Mouse (Mus musculus) CD4-positive, CD25-positive, alpha-beta regulatory T cell, adult 4 months (primary cell): ENCODE data around the gene Vipr1. TPM values are rescaled to one million over a fixed set of nuclear protein-coding genes. Genes with fewer than 3 reads are reported as not detected.

Experiments used
- ATAC-seq: one replicate; pipeline ENCODE4 v1.8.0; 2017
- polyA plus RNA-seq, 2 experiments: library from polyadenylated mRNA; unstranded; fragments of 100-300 nt; shearing (Covaris generic); gene quantifications; one replicate each; pipeline ENCODE4 v1.2.1; 2017

The Vipr1 gene
- polyA plus RNA-seq, 2 experiments from 2014 or later: 1.3 to 2.0 TPM

DNA sequence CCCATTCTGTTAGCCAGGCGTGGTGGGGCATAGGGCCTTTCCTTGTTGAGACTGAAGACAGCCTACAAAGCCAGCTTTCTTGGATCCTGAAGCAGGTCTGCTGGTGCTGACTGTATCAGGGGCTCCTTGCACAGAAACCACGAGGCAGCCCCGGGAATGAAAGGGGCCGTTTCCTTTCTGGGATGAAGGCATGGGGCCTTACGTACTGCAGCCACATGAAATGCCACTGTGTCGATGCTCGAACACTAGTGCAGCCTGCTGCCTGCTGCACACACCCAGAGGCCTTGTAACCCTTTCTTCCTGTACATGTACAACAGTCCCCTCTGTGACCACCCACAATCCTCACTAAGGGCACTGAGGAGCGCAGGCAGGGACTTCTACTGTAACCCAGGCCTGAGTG, 38.7 kb downstream of the Vipr1 start:
- ATAC-seq: no peak

DNA sequence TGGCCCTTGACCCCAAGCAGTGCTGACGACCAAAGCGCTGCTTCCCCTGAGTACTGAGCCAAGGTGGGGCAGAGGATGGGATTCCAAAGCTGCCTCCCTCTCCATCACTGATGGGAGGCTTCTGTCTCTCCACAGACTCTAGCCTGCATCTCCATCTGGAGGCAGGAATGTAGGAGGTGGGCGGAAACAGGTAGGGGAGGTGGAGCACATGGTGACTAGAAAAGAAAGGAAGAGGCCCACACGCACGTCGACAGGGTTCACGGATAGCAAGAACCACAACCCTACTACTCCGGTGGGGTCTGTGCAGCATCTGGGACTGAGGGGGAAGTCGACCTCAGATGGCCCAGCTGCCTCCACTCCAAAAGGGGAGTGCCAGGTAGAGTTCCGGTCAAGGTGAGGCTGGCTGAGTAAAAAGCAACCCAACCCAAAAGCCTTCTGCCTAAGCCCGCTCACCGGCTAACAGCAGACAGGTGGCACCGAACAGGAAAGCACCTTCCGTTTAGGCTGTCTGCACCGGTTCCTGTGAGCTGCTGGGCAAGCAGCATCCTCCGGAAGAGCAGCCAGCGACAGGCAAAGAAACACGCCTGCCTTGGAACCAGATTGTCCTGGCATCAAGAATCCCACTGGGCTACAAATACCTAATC, 39.6 kb downstream of the Vipr1 start:
- peak; percentile 88 for ATAC-seq

GRCm38 (mm10) chr9:121684702-121685101, 42.2 kb downstream of the Vipr1 start:
- ATAC-seq: no peak

DNA sequence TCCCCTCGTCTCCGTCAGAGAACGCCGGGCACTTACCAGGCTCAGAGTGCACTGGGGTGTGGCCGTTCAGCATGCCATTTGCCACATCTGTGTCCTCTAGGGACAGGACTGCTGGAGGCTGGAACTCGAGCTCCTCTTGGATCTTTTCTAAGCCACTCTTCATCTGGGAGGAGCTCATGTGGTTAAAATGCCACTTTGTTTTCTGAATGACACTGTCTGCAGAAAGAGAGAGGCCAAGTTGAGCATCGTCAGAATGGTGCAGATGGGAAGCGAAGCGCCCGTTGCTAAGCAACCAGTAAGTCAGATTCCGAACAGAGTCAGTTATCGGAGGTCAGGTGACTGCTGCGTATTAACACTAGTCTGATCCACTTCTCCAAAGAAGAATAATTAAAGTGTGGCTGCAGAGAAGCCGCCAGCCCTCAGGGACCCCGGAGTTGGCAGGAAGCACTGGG, 47.7 kb downstream of the Vipr1 start:
- ATAC-seq: no peak

DNA sequence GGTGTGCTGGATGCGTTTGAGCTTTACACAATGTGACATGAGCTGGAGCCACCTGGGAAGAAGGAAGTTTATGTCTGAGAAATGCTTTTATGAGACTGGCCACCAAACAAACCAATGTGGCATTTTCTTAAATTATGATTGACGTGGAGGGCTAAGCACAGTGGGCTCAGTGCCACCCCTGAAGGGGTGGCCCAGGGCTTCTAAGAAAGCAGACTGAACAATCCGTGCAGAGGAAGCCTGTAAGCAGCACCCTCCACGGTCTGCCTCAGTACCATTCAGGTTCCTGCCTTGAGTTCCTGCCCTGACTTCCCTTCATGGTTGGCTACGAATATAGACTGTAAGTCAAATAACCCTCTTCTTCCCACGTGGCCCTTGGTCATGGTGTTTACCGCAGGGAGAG, 48.2 kb downstream of the Vipr1 start:
- ATAC-seq: no peak

GRCm38 (mm10) chr9:121694736-121695135, 52.2 kb downstream of the Vipr1 start:
- no peak for ATAC-seq

- no peak for ATAC-seq
These were observed 54.1 kb downstream of the Vipr1 start for GRCm38 (mm10) chr9:121696626-121697025.

DNA sequence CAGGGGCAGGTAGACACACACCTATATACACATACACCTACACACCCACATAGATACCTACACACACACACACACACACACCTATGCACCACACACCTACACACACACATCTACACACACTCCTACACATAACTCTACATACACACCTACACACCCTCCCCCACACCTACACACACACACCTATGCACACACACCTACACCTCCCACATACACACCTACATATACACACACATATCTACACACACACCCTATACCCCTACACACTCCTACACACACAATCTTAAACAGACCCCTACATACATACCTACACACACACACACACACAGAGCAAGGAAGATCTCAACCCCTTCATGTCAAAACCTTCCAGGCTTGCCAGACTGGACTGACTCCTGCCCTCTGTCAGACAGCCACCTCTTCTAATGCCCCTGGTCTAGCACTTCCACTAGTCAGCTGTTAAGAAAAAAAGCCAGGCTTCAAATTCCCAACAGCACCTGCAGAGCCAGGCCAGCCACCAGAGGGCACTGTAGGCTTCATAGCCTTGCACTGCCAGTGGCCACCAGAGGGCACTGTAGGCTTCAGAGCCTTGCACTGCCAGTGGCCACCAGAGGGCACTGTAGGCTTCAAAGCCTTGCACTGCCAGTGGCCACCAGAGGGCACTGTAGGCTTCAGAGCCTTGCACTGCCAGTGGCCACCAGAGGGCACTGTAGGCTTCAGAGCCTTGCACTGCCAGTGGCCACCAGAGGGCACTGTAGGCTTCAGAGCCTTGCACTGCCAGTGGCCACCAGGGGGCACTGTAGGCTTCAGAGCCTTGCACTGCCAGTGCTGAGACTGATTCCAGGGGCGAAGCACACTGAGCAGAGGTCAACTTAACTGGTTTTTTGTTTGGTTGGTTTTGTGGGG, 54.9 kb downstream of the Vipr1 start:
- no peak for ATAC-seq

GRCm38 (mm10) chr9:121704261-121704645, 61.7 kb downstream of the Vipr1 start:
- ATAC-seq: no peak

DNA sequence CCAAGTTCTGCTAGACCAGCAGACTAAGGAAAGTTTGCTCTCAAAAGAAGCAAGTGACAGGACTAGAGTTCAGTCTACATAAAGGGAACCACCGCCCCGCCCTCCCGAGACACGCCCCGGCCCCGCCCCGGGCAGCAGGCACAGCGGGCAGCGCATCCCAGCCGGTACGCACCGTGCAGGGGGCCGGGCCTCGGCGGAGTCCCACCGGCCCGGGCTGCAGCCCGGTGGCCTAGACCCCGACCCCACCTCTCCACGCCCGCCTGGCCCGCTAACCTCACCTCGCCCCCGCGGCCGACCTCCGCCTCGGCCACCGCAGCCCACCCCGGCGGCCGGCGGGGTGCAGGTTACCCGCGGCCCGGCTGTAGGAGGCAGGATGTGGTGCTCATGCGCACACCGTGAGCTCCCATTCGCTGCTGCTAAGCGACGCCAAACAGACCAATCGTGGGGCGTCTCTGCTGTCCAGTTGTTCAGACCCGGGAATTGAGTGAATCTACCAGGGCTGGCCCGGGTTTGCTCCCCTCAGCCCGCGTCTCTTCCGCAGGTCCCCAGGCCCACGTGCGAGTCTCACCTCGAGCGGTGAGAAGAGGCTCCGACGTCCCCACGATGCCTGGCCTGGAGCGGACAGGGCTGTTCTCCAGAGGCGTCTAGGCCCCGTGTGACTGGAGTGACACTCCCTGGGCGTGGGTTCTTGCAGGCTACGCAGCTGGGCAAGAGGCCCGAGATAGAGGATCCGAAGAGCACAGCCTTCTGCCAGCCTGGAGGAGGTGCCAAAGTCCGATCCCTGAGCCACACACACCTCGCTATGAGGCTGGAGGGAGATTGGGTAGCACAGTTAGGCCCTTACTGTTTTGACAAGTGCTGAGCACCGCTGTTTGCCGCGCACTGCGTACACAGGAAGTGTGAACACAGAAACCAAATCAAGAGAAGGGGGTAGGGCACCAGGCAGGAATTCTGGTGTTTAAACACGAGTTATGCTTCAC, 62.4 kb downstream of the Vipr1 start, which contains the start of gene Sec22c:
Gene Sec22c (minus strand): TSS at position 845 of the 980 bp plus-strand sequence.
- ATAC-seq: peak; percentile 83

DNA sequence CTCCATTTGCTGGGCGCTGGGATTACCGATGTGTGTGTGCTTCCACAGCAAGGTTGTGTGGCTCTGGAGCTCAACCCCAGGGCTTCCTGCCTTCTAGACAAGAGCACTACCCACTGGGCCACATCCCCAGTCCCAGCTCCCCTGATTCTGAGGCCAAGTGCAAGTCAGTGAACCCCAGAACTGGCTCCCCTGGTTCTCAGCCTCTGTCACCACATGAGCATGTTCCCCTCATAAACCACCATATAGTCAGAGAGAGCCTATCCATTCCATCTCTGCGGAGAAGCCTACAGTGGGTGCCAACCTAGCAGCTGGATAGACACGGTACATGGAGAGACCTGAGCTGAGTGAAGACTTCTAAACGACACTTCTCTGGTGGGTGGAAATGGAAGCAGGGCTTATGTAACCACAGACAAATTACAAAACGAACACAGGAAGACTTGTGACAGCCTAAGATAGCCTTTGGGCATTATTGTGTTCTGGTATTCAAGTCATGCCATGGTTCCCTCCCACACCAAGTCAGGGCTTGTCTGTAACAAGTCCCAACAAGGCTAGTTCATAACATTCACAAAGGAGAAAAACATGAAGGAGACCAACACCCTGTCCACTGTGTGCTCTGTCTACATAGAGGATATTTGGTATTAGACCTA, 63.6 kb downstream of the Vipr1 start:
- ATAC-seq: no peak

GRCm38 (mm10) chr9:121707801-121708200, 65.3 kb downstream of the Vipr1 start:
- ATAC-seq: no peak

- ATAC-seq: no peak
These were observed 66.3 kb downstream of the Vipr1 start for GRCm38 (mm10) chr9:121708506-121709486.

DNA sequence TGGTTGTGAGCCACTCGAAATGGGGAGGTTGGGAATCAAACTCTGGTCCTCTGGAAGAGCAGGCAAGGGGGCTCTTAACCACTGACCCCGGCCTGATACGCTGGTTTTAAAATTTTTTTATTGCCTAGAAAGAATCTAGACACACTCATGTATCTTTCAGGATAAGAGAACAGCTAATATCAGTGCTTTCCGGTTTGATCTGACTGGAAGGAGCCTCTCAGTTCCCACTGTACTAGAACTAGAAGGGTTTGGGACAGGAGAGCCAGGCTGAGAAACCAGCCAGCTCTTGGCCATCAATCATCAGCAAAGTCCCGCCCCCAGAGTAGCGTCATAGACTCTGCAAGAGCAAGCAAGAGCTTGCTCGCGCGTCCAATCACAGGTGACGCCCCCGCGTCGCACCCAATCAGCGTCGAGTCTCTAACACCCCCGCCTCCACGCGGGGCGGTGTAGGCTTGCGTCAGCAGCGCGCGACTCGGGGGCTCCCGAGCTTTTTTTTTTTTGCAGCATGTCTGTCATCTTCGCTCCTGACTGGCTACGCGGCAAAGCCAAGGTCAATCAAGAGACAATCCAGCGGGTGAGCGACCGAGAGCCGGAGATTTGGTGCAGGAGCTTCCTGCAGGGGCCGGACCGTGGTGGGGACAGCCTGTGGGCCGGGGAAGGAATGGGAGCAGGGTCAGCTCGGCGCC, 67.5 kb downstream of the Vipr1 start, which contains the start of gene Ss18l2:
Gene Ss18l2 (plus strand): TSS at position 432 of the 686 bp plus-strand sequence.
- ATAC-seq: peak; percentile 93

DNA sequence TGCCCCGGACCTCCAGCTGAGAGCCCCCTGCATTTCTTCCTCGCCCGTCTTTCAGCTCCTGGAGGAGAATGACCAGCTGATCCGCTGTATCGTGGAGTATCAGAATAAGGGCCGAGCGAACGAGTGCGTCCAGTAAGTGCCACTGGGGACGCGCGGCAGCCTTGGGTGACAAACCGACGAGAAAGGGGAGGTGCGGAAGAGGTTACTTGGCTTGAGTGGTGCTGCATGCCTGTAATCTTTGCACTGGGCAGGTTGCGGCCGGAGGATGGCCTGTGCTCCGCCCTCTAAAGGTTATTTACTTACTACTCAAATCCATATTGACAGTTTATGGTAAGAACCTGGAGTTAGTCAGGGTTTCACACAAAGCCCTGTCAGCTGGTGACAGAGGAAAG, 68.1 kb downstream of the Vipr1 start:
- ATAC-seq: peak; percentile 33

DNA sequence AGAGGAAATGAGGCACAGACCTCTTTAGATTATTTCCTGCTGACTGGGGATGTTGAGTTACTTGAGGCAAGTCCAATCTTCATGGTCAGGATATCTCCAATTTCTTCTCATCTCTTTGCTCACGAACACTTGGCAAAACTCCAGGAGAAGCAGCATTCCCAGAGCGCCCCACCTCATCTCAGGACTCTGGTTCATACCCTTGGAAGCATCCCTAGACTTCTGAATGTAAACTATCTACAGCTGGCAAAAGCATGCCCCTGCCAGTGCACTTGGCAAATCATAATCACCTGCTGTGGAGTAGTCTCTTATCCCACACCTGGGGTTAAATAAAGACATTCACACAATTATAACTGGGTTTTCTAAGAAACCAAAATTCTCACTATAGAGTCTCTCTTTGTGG, 74.5 kb downstream of the Vipr1 start:
- ATAC-seq: no peak

DNA sequence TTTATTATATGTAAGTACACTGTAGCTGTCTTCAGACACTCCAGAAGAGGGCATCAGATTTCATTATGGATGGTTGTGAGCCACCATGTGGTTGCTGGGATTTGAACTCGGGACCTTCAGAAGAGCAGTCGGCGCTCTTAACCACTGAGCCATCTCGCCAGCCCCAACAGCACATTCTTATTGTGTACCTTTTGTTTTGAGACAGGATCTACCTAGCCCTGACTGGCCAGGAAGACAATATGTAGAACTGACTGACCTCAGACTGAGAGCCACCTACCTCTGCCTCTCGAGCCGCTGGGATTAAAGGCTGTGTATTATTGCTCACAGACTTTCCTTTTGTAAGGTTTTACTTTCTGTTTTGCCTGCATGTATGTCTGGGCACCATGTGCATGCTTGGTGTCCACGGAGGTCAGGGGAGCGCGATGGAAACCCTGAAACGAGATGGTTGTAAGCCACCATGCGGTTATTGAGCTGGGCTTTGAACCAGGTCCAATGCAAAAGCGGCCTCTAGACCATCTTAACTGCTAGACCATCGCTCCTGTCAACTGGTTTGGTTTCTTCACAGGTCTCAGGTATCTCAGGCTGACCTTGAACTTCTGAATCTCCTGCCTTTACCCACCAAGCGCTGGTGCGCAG, 75.7 kb downstream of the Vipr1 start:
- peak; percentile 34 for ATAC-seq

- peak; percentile 89 for ATAC-seq
These were observed 76.3 kb downstream of the Vipr1 start, which contains the start of gene Nktr for GRCm38 (mm10) chr9:121718792-121719318. TSS of gene Nktr (plus strand) at chr9:121719169.
